Mouse (Mus musculus): Measurements from ENCODE around the gene Cmss1. TPM values are rescaled to one million over a fixed set of nuclear protein-coding genes. Genes with fewer than 3 reads are reported as not detected.

Gene Cmss1
- polyA plus RNA-seq, 1 experiment from 2014 or later, result 33.5 TPM

GRCm38 (mm10) chr16:57301512-57302115, 305.1 kb downstream of the Cmss1 start:
- Histone ChIP-seq H3K4me2 (ENCODE audit: low read depth, low read length) (no peak overlapping the region), H3K36me3 (ENCODE audit: control insufficient read depth, insufficient read depth, low read length) (no peaks in the 10 kb centered on the region), H3K9ac (ENCODE audit: low read depth, low read length) (no peak overlapping the region), H3K9me3 (ENCODE audit: control insufficient read depth, low read length) (no peaks in the 10 kb centered on the region), H3K4me1 (ENCODE audit: control insufficient read depth, insufficient read depth, low read length) (peaks cover 16% of the 10 kb centered on the region), H3K4me3 (ENCODE audit: low read depth, low read length) (no peak overlapping the region), H3K27ac (replicated peaks; ENCODE audit: low read depth, low read length) (no peak overlapping the region), H3K27me3 (replicated peaks; ENCODE audit: control insufficient read depth, insufficient read depth, low read length) (no peaks in the 10 kb centered on the region)
- WGBS, result 69% methylated on average over 9 of the region's 9 CpGs
- DNase-seq (ENCODE audit: low spot score), result no peak
- no peak for ATAC-seq (ENCODE audit: low read depth)

- H3K27ac ChIP-seq (replicated peaks; ENCODE audit: low read depth, low read length), result no peak overlapping the region
- no peak overlapping the region for H3K4me3 ChIP-seq (ENCODE audit: low read depth, low read length)
- H3K9ac ChIP-seq (ENCODE audit: low read depth, low read length), result no peak overlapping the region
- H3K4me1 ChIP-seq (ENCODE audit: control insufficient read depth, insufficient read depth, low read length), result no peaks in the 10 kb centered on the region
- no peaks in the 10 kb centered on the region for H3K27me3 ChIP-seq (replicated peaks; ENCODE audit: control insufficient read depth, insufficient read depth, low read length)
- H3K9me3 ChIP-seq (ENCODE audit: control insufficient read depth, low read length), result no peaks in the 10 kb centered on the region
- no peaks in the 10 kb centered on the region for H3K36me3 ChIP-seq (ENCODE audit: control insufficient read depth, insufficient read depth, low read length)
- no peak for ATAC-seq (ENCODE audit: low read depth)
- DNase-seq (ENCODE audit: low spot score), result no peak
- whole genome bisulfite sequencing, result 80% methylated on average over 10 of the region's 10 CpGs
- no peak overlapping the region for H3K4me2 ChIP-seq (ENCODE audit: low read depth, low read length)
Measured at GRCm38 (mm10) chr16:57295216-57295934, 311.3 kb downstream of the Cmss1 start.

- no peak for ATAC-seq (ENCODE audit: low read depth)
- no peaks in the 10 kb centered on the region for H3K4me1 ChIP-seq (ENCODE audit: control insufficient read depth, insufficient read depth, low read length)
- 70% methylated on average over 2 of the region's 2 CpGs for WGBS
- DNase-seq (ENCODE audit: low spot score), result no peak
- H3K9ac ChIP-seq (ENCODE audit: low read depth, low read length), result no peak within 1 kb of the TSS
- H3K9me3 ChIP-seq (ENCODE audit: control insufficient read depth, low read length), result no peaks in the 10 kb centered on the region
- no peak within 1 kb of the TSS for H3K4me3 ChIP-seq (ENCODE audit: low read depth, low read length)
- no peaks in the 10 kb centered on the region for H3K36me3 ChIP-seq (ENCODE audit: control insufficient read depth, insufficient read depth, low read length)
- H3K27ac ChIP-seq (replicated peaks; ENCODE audit: low read depth, low read length), result no peak within 1 kb of the TSS
- H3K27me3 ChIP-seq (replicated peaks; ENCODE audit: control insufficient read depth, insufficient read depth, low read length), result no peaks in the 10 kb centered on the region
- H3K4me2 ChIP-seq (ENCODE audit: low read depth, low read length), result no peak within 1 kb of the TSS
Measured at GRCm38 (mm10) chr16:57292765-57293164, 313.9 kb downstream of the Cmss1 start, which contains the start of gene Tmem30c. TSS of gene Tmem30c (minus strand) at chr16:57292865.

GRCm38 (mm10) chr16:57292296-57292695, 314.4 kb downstream of the Cmss1 start:
- Histone ChIP-seq H3K4me1 (ENCODE audit: control insufficient read depth, insufficient read depth, low read length) (no peaks in the 10 kb centered on the region), H3K9ac (ENCODE audit: low read depth, low read length) (no peak overlapping the region), H3K27ac (replicated peaks; ENCODE audit: low read depth, low read length) (no peak overlapping the region), H3K4me2 (ENCODE audit: low read depth, low read length) (no peak overlapping the region), H3K27me3 (replicated peaks; ENCODE audit: control insufficient read depth, insufficient read depth, low read length) (no peaks in the 10 kb centered on the region), H3K4me3 (ENCODE audit: low read depth, low read length) (no peak overlapping the region), H3K36me3 (ENCODE audit: control insufficient read depth, insufficient read depth, low read length) (no peaks in the 10 kb centered on the region), H3K9me3 (ENCODE audit: control insufficient read depth, low read length) (no peaks in the 10 kb centered on the region)
- DNase-seq (ENCODE audit: low spot score), result no peak
- WGBS, result 55% methylated on average over 4 of the region's 4 CpGs
- ATAC-seq (ENCODE audit: low read depth), result no peak

GRCm38 (mm10) chr16:57291696-57292095, 315.0 kb downstream of the Cmss1 start:
- Histone ChIP-seq H3K4me1 (ENCODE audit: control insufficient read depth, insufficient read depth, low read length) (no peaks in the 10 kb centered on the region), H3K27me3 (replicated peaks; ENCODE audit: control insufficient read depth, insufficient read depth, low read length) (no peaks in the 10 kb centered on the region), H3K27ac (replicated peaks; ENCODE audit: low read depth, low read length) (no peak overlapping the region), H3K36me3 (ENCODE audit: control insufficient read depth, insufficient read depth, low read length) (no peaks in the 10 kb centered on the region), H3K9ac (ENCODE audit: low read depth, low read length) (no peak overlapping the region), H3K4me3 (ENCODE audit: low read depth, low read length) (no peak overlapping the region), H3K9me3 (ENCODE audit: control insufficient read depth, low read length) (no peaks in the 10 kb centered on the region), H3K4me2 (ENCODE audit: low read depth, low read length) (no peak overlapping the region)
- ATAC-seq (ENCODE audit: low read depth), result no peak
- 92% methylated on average over 5 of the region's 5 CpGs for WGBS
- no peak for DNase-seq (ENCODE audit: low spot score)

GRCm38 (mm10) chr16:57281417-57281816, 325.2 kb downstream of the Cmss1 start:
- 62% methylated on average over 8 of the region's 8 CpGs for WGBS
- DNase-seq (ENCODE audit: low spot score), result no peak
- Histone ChIP-seq H3K36me3 (ENCODE audit: control insufficient read depth, insufficient read depth, low read length) (no peaks in the 10 kb centered on the region), H3K9me3 (ENCODE audit: control insufficient read depth, low read length) (no peaks in the 10 kb centered on the region), H3K4me1 (ENCODE audit: control insufficient read depth, insufficient read depth, low read length) (no peaks in the 10 kb centered on the region), H3K27me3 (replicated peaks; ENCODE audit: control insufficient read depth, insufficient read depth, low read length) (no peaks in the 10 kb centered on the region), H3K9ac (ENCODE audit: low read depth, low read length) (no peak overlapping the region), H3K27ac (replicated peaks; ENCODE audit: low read depth, low read length) (no peak overlapping the region), H3K4me2 (ENCODE audit: low read depth, low read length) (no peak overlapping the region), H3K4me3 (ENCODE audit: low read depth, low read length) (no peak overlapping the region)
- no peak for ATAC-seq (ENCODE audit: low read depth)

GRCm38 (mm10) chr16:57280221-57281217, 326.1 kb downstream of the Cmss1 start:
- ATAC-seq (ENCODE audit: low read depth) (no peak), DNase-seq (ENCODE audit: low spot score) (no peak)
- H3K4me2 ChIP-seq (ENCODE audit: low read depth, low read length), result no peak overlapping the region
- H3K36me3 ChIP-seq (ENCODE audit: control insufficient read depth, insufficient read depth, low read length), result no peaks in the 10 kb centered on the region
- H3K4me1 ChIP-seq (ENCODE audit: control insufficient read depth, insufficient read depth, low read length), result no peaks in the 10 kb centered on the region
- no peak overlapping the region for H3K27ac ChIP-seq (replicated peaks; ENCODE audit: low read depth, low read length)
- 89% methylated on average over 31 of the region's 31 CpGs for WGBS
- H3K4me3 ChIP-seq (ENCODE audit: low read depth, low read length), result no peak overlapping the region
- H3K9ac ChIP-seq (ENCODE audit: low read depth, low read length), result no peak overlapping the region
- H3K9me3 ChIP-seq (ENCODE audit: control insufficient read depth, low read length), result no peaks in the 10 kb centered on the region
- H3K27me3 ChIP-seq (replicated peaks; ENCODE audit: control insufficient read depth, insufficient read depth, low read length), result no peaks in the 10 kb centered on the region

- Histone ChIP-seq H3K4me3 (ENCODE audit: low read depth, low read length) (no peak overlapping the region), H3K4me1 (ENCODE audit: control insufficient read depth, insufficient read depth, low read length) (no peaks in the 10 kb centered on the region), H3K4me2 (ENCODE audit: low read depth, low read length) (no peak overlapping the region), H3K27ac (replicated peaks; ENCODE audit: low read depth, low read length) (no peak overlapping the region), H3K27me3 (replicated peaks; ENCODE audit: control insufficient read depth, insufficient read depth, low read length) (no peaks in the 10 kb centered on the region), H3K36me3 (ENCODE audit: control insufficient read depth, insufficient read depth, low read length) (no peaks in the 10 kb centered on the region), H3K9me3 (ENCODE audit: control insufficient read depth, low read length) (no peaks in the 10 kb centered on the region), H3K9ac (ENCODE audit: low read depth, low read length) (no peak overlapping the region)
- ATAC-seq (ENCODE audit: low read depth) (no peak), DNase-seq (ENCODE audit: low spot score) (no peak)
- WGBS, result 87% methylated on average over 10 of the region's 12 CpGs
Measured at GRCm38 (mm10) chr16:57278976-57279626, 327.6 kb downstream of the Cmss1 start.
